Mouse (Mus musculus) forebrain, postnatal 0 days (tissue): ENCODE measurements around the gene Fgfbp1. TPM values are rescaled to one million over a fixed set of nuclear protein-coding genes. Genes with fewer than 3 reads are reported as not detected.

ENCODE experiments used
- ATAC-seq: fragments of 200-750 bp; cut with Nextera tagmentation; 2 replicates; pipeline ENCODE4 v1.8.0; 2017; ENCODE audit warnings: mild to moderate bottlenecking, moderate library complexity
- DNase-seq: peaks from one replicate; pipeline ENCODE4 v3.0.0-alpha.2; 2015
- H3K27ac ChIP-seq: fragments of 300-500 bp; sonication (generic); 2 replicates; pipeline ENCODE4 v1.5.1; 2014; ENCODE audit warnings: low read depth, mild to moderate bottlenecking, antibody characterized with exemption, low read length, moderate library complexity, mixed read lengths
- H3K27me3 ChIP-seq: fragments of 300-500 bp; sonication (generic); 2 replicates; pipeline ENCODE4 v1.6.1; 2014; ENCODE audit warnings: mild to moderate bottlenecking, low read length, mixed read lengths; ENCODE audit not compliant: insufficient read depth
- H3K36me3 ChIP-seq: fragments of 300-500 bp; sonication (generic); 2 replicates; pipeline ENCODE4 v1.6.1; 2014; ENCODE audit warnings: mild to moderate bottlenecking, moderate library complexity; ENCODE audit not compliant: insufficient read depth
- H3K4me1 ChIP-seq: fragments of 300-500 bp; sonication (generic); 2 replicates; pipeline ENCODE4 v1.6.1; 2014; ENCODE audit warnings: antibody characterized with exemption; ENCODE audit not compliant: insufficient read depth
- H3K4me2 ChIP-seq: fragments of 300-500 bp; sonication (generic); 2 replicates; pipeline ENCODE4 v1.6.1; 2014; ENCODE audit warnings: low read depth, mild to moderate bottlenecking, moderate library complexity
- H3K4me3 ChIP-seq: fragments of 300-500 bp; sonication (generic); 2 replicates; pipeline ENCODE4 v1.5.1; 2014; ENCODE audit warnings: low read depth, low read length, mixed read lengths
- H3K9ac ChIP-seq: fragments of 300-500 bp; sonication (generic); 2 replicates; pipeline ENCODE4 v1.6.1; 2014; ENCODE audit warnings: mild to moderate bottlenecking
- H3K9me3 ChIP-seq: fragments of 300-500 bp; sonication (generic); 2 replicates; pipeline ENCODE4 v1.6.1; 2016; ENCODE audit warnings: low read length
- CTCF ChIP-seq: sonication (generic); IDR thresholded peaks from 2 replicates; pipeline ENCODE4 v1.5.1; 2016; ENCODE audit warnings: antibody characterized with exemption, control low read depth, low read depth
- WGBS: fragments of 180-500 bp; shearing (Covaris S2); extraction: QIAGEN DNeasy Blood & Tissue Kit; methylation state at CpG from one replicate; pipeline ENCODE4 v1.1.7; 2014; 5-methylcytosine and 5-hydroxymethylcytosine counted together
- polyA plus RNA-seq: library from polyadenylated mRNA; unstranded; fragments of >200 nt; fragmentation: Nextera tagmentation; extraction: Ambion mirVana; gene quantifications from 2 replicates; pipeline ENCODE4 v1.2.1, GENCODE M21; 2015
- total RNA-seq: library from RNA; depleted of rRNA; stranded (reverse); fragments of >200 nt; gene quantifications from 2 replicates; pipeline ENCODE4 v1.2.3, GENCODE M21; 2014

Fgfbp1 gene
- total and polyA plus RNA-seq, 2 experiments from 2014 or later = 10.6 to 12.6 TPM

GRCm38 (mm10) chr5:43986212-43986611 is 4.6 kb upstream of the Fgfbp1 start:
- Histone ChIP-seq H3K9me3 (no peaks in the 10 kb centered on the region), H3K4me3 (no peak overlapping the region), H3K4me2 (no peak overlapping the region), H3K9ac (no peak overlapping the region), H3K4me1 (no peaks in the 10 kb centered on the region), H3K27me3 (no peaks in the 10 kb centered on the region), H3K36me3 (no peaks in the 10 kb centered on the region), H3K27ac (no peak overlapping the region)
- DNase-seq (no peak), ATAC-seq (no peak)
- no peak for TF ChIP-seq CTCF

GRCm38 (mm10) chr5:43982896-43983295 is 1.3 kb upstream of the Fgfbp1 start:
- Histone ChIP-seq H3K27me3 (no peaks in the 10 kb centered on the region), H3K27ac (no peak overlapping the region), H3K4me3 (no peak overlapping the region), H3K9ac (no peak overlapping the region), H3K4me1 (no peaks in the 10 kb centered on the region), H3K9me3 (no peaks in the 10 kb centered on the region), H3K36me3 (no peaks in the 10 kb centered on the region), H3K4me2 (no peak overlapping the region)
- DNase-seq (no peak), ATAC-seq (no peak)
- 50% methylated on average over 1 of the region's 1 CpGs for WGBS
- no peak for TF ChIP-seq CTCF

GRCm38 (mm10) chr5:43980397-43980796 is 1.2 kb downstream of the Fgfbp1 start:
- ATAC-seq = no peak
- no peak for DNase-seq
- Histone ChIP-seq H3K27me3 (no peaks in the 10 kb centered on the region), H3K4me3 (no peak overlapping the region), H3K9ac (no peak overlapping the region), H3K9me3 (no peaks in the 10 kb centered on the region), H3K27ac (no peak overlapping the region), H3K4me2 (no peak overlapping the region), H3K4me1 (no peaks in the 10 kb centered on the region), H3K36me3 (no peaks in the 10 kb centered on the region)
- WGBS = 82% methylated on average over 2 of the region's 2 CpGs
- no peak for TF ChIP-seq CTCF

- no peaks in the 10 kb centered on the region for H3K27me3 ChIP-seq
- ATAC-seq (no peak), DNase-seq (no peak)
- no peak overlapping the region for H3K27ac ChIP-seq
- no peaks in the 10 kb centered on the region for H3K36me3 ChIP-seq
- no peak for TF ChIP-seq CTCF
- H3K4me2 ChIP-seq = no peak overlapping the region
- H3K9me3 ChIP-seq = no peaks in the 10 kb centered on the region
- H3K4me1 ChIP-seq = no peaks in the 10 kb centered on the region
- H3K4me3 ChIP-seq = no peak overlapping the region
- 66% methylated on average over 1 of the region's 1 CpGs for WGBS
- no peak overlapping the region for H3K9ac ChIP-seq
Measured at GRCm38 (mm10) chr5:43976821-43977561, 4.6 kb downstream of the Fgfbp1 start.

- WGBS = 93% methylated on average over 6 of the region's 6 CpGs
- H3K4me2 ChIP-seq = no peak overlapping the region
- DNase-seq (no peak), ATAC-seq (no peak)
- H3K27ac ChIP-seq = no peak overlapping the region
- no peak for TF ChIP-seq CTCF
- H3K27me3 ChIP-seq = no peaks in the 10 kb centered on the region
- no peaks in the 10 kb centered on the region for H3K9me3 ChIP-seq
- no peak overlapping the region for H3K9ac ChIP-seq
- H3K4me3 ChIP-seq = no peak overlapping the region
- no peaks in the 10 kb centered on the region for H3K36me3 ChIP-seq
- H3K4me1 ChIP-seq = no peaks in the 10 kb centered on the region
Measured at GRCm38 (mm10) chr5:43974166-43974565, 7.4 kb downstream of the Fgfbp1 start.

GRCm38 (mm10) chr5:43971156-43971555 is 10.4 kb downstream of the Fgfbp1 start:
- ATAC-seq (no peak), DNase-seq (no peak)
- Histone ChIP-seq H3K9ac (no peak overlapping the region), H3K9me3 (no peaks in the 10 kb centered on the region), H3K4me2 (no peak overlapping the region), H3K36me3 (no peaks in the 10 kb centered on the region), H3K4me3 (no peak overlapping the region), H3K4me1 (no peaks in the 10 kb centered on the region), H3K27me3 (no peaks in the 10 kb centered on the region), H3K27ac (no peak overlapping the region)
- no peak for TF ChIP-seq CTCF
- WGBS = 92% methylated on average over 2 of the region's 2 CpGs

DNA sequence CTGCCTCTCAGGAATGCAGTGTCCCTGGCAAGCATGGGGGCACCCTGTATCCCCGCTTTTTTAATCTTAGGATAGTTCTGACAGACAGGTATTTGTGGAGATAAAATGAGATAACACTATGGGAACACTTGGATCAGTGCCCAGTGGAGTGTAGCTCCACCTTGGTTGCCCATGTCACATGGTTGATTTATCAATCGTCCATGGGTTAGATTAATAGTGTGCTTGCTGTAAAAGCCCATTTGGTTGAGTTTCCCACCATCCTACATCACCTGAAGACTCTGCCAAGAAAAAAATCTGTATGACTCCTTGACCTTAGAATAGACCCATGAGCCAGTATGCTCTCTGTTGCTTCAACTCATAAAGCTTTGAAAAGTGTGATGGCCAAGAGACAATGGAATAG is 11.0 kb downstream of the Fgfbp1 start:
- H3K36me3 ChIP-seq = no peaks in the 10 kb centered on the region
- H3K9ac ChIP-seq = no peak overlapping the region
- H3K27me3 ChIP-seq = no peaks in the 10 kb centered on the region
- H3K4me1 ChIP-seq = no peaks in the 10 kb centered on the region
- ATAC-seq = no peak
- no peak overlapping the region for H3K4me3 ChIP-seq
- no peaks in the 10 kb centered on the region for H3K9me3 ChIP-seq
- H3K4me2 ChIP-seq = no peak overlapping the region
- no peak overlapping the region for H3K27ac ChIP-seq
- no peak for TF ChIP-seq CTCF
- DNase-seq = no peak
- 83% methylated on average over 2 of the region's 2 CpGs for WGBS
